Mouse (Mus musculus) frontal cortex, postnatal 25 days (tissue): Measurements from ENCODE around the gene Gm14862.
A peak's percentile ranks its signal among the peaks of the same experiment; 100 is the strongest.
"Not testable (repeated sequence)": the region's sequence is repeated elsewhere in the genome, so short reads cannot be mapped to it uniquely, and the experiment has no call there.

Source experiments
- DNase-seq, 2 experiments: peaks; one replicate each; pipeline ENCODE4 v3.0.0; 2022; ENCODE audit warnings: low spot score in 2 of 2

Gm14862 gene

GRCm38 (mm10) chrX:9256766-9257165 lies at the start of gene Gm14862:
Gm14862 (minus strand) TSS chrX:9256899.
- no peak for DNase-seq

GRCm38 (mm10) chrX:9303455-9303854 lies 46.8 kb upstream of the Gm14862 start:
- no peak for DNase-seq

GRCm38 (mm10) chrX:9302791-9303190 lies 46.1 kb upstream of the Gm14862 start:
- DNase-seq: no peak

GRCm38 (mm10) chrX:9298413-9298864 lies 41.7 kb upstream of the Gm14862 start:
- DNase-seq: no peak

- DNase-seq: not testable (repeated sequence)
These were observed 36.6 kb upstream of the Gm14862 start for GRCm38 (mm10) chrX:9293140-9293829.

- DNase-seq: not testable (repeated sequence)
These were observed 26.8 kb upstream of the Gm14862 start, which contains the start of gene H2al1m for GRCm38 (mm10) chrX:9283464-9283863. H2al1m (plus strand) TSS chrX:9283764.

GRCm38 (mm10) chrX:9274321-9274720 lies 17.6 kb upstream of the Gm14862 start:
- no peak for DNase-seq

GRCm38 (mm10) chrX:9273377-9274002 lies 16.8 kb upstream of the Gm14862 start:
- DNase-seq: no peak

GRCm38 (mm10) chrX:9272460-9273361 lies 16.0 kb upstream of the Gm14862 start, which contains the start of gene Xk:
Xk (plus strand) TSS chrX:9272756.
- DNase-seq: peak; percentile 4 to 24

GRCm38 (mm10) chrX:9271947-9272459 lies 15.3 kb upstream of the Gm14862 start:
- no peak for DNase-seq

- no peak for DNase-seq
These were observed 14.4 kb upstream of the Gm14862 start for GRCm38 (mm10) chrX:9271112-9271511.

GRCm38 (mm10) chrX:9259267-9259666 lies 2.6 kb upstream of the Gm14862 start:
- DNase-seq: no peak

GRCm38 (mm10) chrX:9257831-9258230 lies 1.1 kb upstream of the Gm14862 start:
- no peak for DNase-seq

GRCm38 (mm10) chrX:9254901-9255300 lies 1.8 kb downstream of the Gm14862 start:
- DNase-seq: no peak

GRCm38 (mm10) chrX:9253990-9254389 lies 2.7 kb downstream of the Gm14862 start:
- no peak for DNase-seq

- no peak for DNase-seq
These were observed 7.8 kb downstream of the Gm14862 start for GRCm38 (mm10) chrX:9248911-9249310.

- no peak for DNase-seq
These were observed 11.9 kb downstream of the Gm14862 start for GRCm38 (mm10) chrX:9244603-9245336.

GRCm38 (mm10) chrX:9243381-9243864 lies 13.3 kb downstream of the Gm14862 start:
- DNase-seq: peak in 1 of 2 experiments; percentile 8

GRCm38 (mm10) chrX:9240737-9241591 lies 15.7 kb downstream of the Gm14862 start:
- DNase-seq: no peak

- no peak for DNase-seq
These were observed 29.6 kb downstream of the Gm14862 start for GRCm38 (mm10) chrX:9227105-9227504.
